Comparison of ENCODE assay signal across 10 mouse cellular contexts in the genomic region with DNA sequence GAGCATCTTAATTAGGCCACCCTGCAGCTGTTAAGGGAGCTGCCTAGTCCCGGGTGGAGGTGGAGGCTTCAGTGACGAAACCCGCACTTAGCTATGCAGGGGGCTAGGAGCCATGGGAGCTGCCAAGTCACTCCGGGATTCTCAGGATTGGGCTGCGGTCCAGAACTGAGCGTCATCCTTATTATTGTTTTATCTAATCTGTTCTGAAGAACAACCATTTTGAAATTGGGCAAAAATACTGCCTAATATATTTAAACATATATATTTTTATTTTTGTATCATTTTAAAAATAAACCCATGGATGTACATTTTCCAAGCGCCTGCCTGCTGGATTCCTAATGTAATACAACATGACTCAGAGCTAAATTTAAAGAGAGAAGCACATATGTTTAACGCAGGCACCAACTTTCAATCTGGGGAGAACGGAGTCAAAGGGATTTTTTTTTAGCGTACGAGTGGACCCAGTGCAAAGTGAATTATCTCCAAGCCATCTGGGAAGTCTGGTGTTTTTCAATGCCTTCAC. TPM values are rescaled to one million over a fixed set of nuclear protein-coding genes. Genes with fewer than 3 reads are reported as not detected.
DNase-seq lines count a peak whose midpoint lies in the region; ATAC-seq and TF ChIP-seq lines count a peak whose summit lies in the region.
"Had no signal": no experiment of that assay in that cellular context is flagged by ENCODE, and none has a peak within 500 bp of the region (broad histone marks: within the 10 kb centered on the region; RNA-seq: fewer than 3 reads in every experiment).

No protein-coding gene starts in this region.

- TF ChIP-seq POLR2A in brain, embryonic 14.5 days (IDR thresholded peaks at IDR 0.05; ENCODE audit: borderline replicate concordance, extremely low read depth, insufficient read depth, insufficient read length, poor library complexity, severe bottlenecking), result no peak
- no peak for TF ChIP-seq POLR2A in olfactory bulb, adult 2 months (IDR thresholded peaks at IDR 0.05; ENCODE audit: insufficient read depth, low read depth, low read length)

- H3K4me1 ChIP-seq in olfactory bulb, adult 2 months (ENCODE audit: control insufficient read depth, insufficient read depth, low read length), result peaks cover 6% of the 10 kb centered on the region

- 16% methylated on average over 11 of the region's 11 CpGs for WGBS in olfactory bulb, adult 2 months

- peak; percentile 64 to 66 for DNase-seq in cerebellum, postnatal 10 days
- DNase-seq in brain, embryonic 14.5 days (ENCODE audit: low read depth), result peak; percentile 78
- peak; percentile 37 to 41 for DNase-seq in layer of hippocampus, adult 8-10 months (ENCODE audit: low spot score in 2 of 2)
- DNase-seq in adrenal gland, adult 2 months, result no peak
- DNase-seq in c-Kit-positive CD71-positive TER-119-positive erythroid progenitor cells, embryonic 14.5 days (ENCODE audit: low spot score), result no peak
- no peak for DNase-seq in yolk sac, embryonic 10.5 days (ENCODE audit: low spot score)
- DNase-seq: kidney, adult 18-20 months; liver had no signal

- peak overlapping the region; percentile 10 for H3K4me3 ChIP-seq in olfactory bulb, adult 2 months (ENCODE audit: insufficient read depth, low read depth, low read length)

- no peak for ATAC-seq in cerebellum, adult (ENCODE audit: insufficient number of reproducible peaks, low FRiP score, low TSS enrichment)

- peak overlapping the region; percentile 50; the same call in 1 of the 2 replicates for H3K27ac ChIP-seq in olfactory bulb, adult 2 months (ENCODE audit: insufficient read depth, low read depth, low read length)

- TF ChIP-seq CTCF in brain, embryonic 14.5 days (IDR thresholded peaks at IDR 0.05; ENCODE audit: borderline replicate concordance, extremely low read depth, insufficient read depth, insufficient read length), result no peak
- TF ChIP-seq CTCF in olfactory bulb, adult 2 months (IDR thresholded peaks at IDR 0.05; ENCODE audit: insufficient read depth, low read depth, low read length), result no peak

RNA-seq across cellular contexts. Expression of a gene that starts 26.3 kb away (rescaled TPM):
- polyA plus RNA-seq in brain, embryonic 14.5 days (2012; rRNA removed), result 64.9 and 105 TPM in 2 replicates
- 10 to 100 TPM; 45.1 to 52.5 (median 49.0) TPM for total RNA-seq in layer of hippocampus, adult 8-10 months (2022)
- not detected in 2 replicates for polyA plus RNA-seq in olfactory bulb, adult 2 months (2012; ENCODE audit: insufficient read depth, insufficient read length, low replicate concordance, missing spikeins)
- total RNA-seq in adrenal gland, adult 2 months (2021), result 10 to 100 TPM; 25.8 to 28.1 TPM
- 54.7 and 63.0 TPM in 2 replicates for polyA plus RNA-seq in adrenal gland, adult 2 months (2012; rRNA removed)

Comparison
In these comparisons a context has a peak if more than half of its experiments do, and no peak if none do; other contexts are left out.
1. DNase-seq: peak in cerebellum, postnatal 10 days (2 of 2), brain, embryonic 14.5 days (single experiment) and layer of hippocampus, adult 8-10 months (2 of 2); none in adrenal gland, adult 2 months (single experiment), c-Kit-positive CD71-positive TER-119-positive erythroid progenitor cells, embryonic 14.5 days (single experiment) and yolk sac, embryonic 10.5 days (single experiment).
2. RNA of a gene that starts 26.3 kb away (polyA plus RNA-seq): 64.9 to 105 TPM in brain, embryonic 14.5 days and 54.7 to 63.0 TPM in adrenal gland, adult 2 months; not detected in olfactory bulb, adult 2 months; every median in the first group is over 10 times any median in the second.